Mouse (Mus musculus) C2C12 (cell line): ENCODE measurements around the gene Pcnt. TPM values are rescaled to one million over a fixed set of nuclear protein-coding genes. Genes with fewer than 3 reads are reported as not detected.

Experiments
- H3K27me3 ChIP-seq: one replicate; pipeline ENCODE4 v1.6.1; 2011; ENCODE audit not compliant: control insufficient read depth, insufficient read depth, insufficient read length
- H3K36me3 ChIP-seq: one replicate; pipeline ENCODE4 v1.6.1; 2011; ENCODE audit not compliant: control insufficient read depth, insufficient read depth
- H3K4me3 ChIP-seq: one replicate; pipeline ENCODE4 v1.5.1; 2011; ENCODE audit warnings: mild to moderate bottlenecking, control low read depth; ENCODE audit not compliant: poor library complexity, insufficient read depth, severe bottlenecking
- H3K79me2 ChIP-seq: one replicate; pipeline ENCODE4 v1.6.1; 2011; ENCODE audit not compliant: control insufficient read depth, insufficient read depth
- H3K79me3 ChIP-seq: one replicate; pipeline ENCODE4 v1.6.1; 2011; ENCODE audit warnings: low read depth, control low read depth
- H3ac ChIP-seq: one replicate; pipeline ENCODE3; 2011; ENCODE audit warnings: low read depth; ENCODE audit not compliant: control insufficient read depth, insufficient read length
- CEBPB ChIP-seq: IDR thresholded peaks from one replicate; pipeline ENCODE4 v1.6.1; 2011; ENCODE audit warnings: low read depth, mild to moderate bottlenecking, control low read depth, moderate library complexity
- CTCF ChIP-seq: IDR thresholded peaks from one replicate; pipeline ENCODE4 v1.5.1; 2011; ENCODE audit not compliant: control insufficient read depth, insufficient read depth, insufficient read length
- FOSL1 ChIP-seq: IDR thresholded peaks from one replicate; pipeline ENCODE4 v1.8.0; 2011; ENCODE audit warnings: mild to moderate bottlenecking, low read length; ENCODE audit not compliant: poor library complexity, insufficient read depth, severe bottlenecking
- MAX ChIP-seq: IDR thresholded peaks from one replicate; pipeline ENCODE4 v1.6.1; 2011; ENCODE audit warnings: mild to moderate bottlenecking, control low read depth
- MYOD1 ChIP-seq: IDR thresholded peaks from one replicate; pipeline ENCODE4 v1.6.1; 2011; ENCODE audit warnings: low read depth; ENCODE audit not compliant: control insufficient read depth, insufficient read length
- MYOG ChIP-seq: IDR thresholded peaks from one replicate; pipeline ENCODE4 v1.6.1; 2011; ENCODE audit not compliant: control insufficient read depth, insufficient read length; ENCODE audit errors: extremely low read depth
- USF1 ChIP-seq: IDR thresholded peaks from one replicate; pipeline ENCODE4 v1.6.1; 2011; ENCODE audit warnings: low read depth, mild to moderate bottlenecking, control low read depth, moderate library complexity
- polyA plus RNA-seq: library from polyadenylated mRNA; unstranded; fragments of >200 nt; fragmentation: generic; extraction: Trizol; gene quantifications from one replicate; pipeline ENCODE4 v1.2.1, GENCODE M21; 2012; ENCODE audit warnings: missing spikeins

Gene Pcnt
- polyA plus RNA-seq, 1 experiment: 15.5 TPM

DNA sequence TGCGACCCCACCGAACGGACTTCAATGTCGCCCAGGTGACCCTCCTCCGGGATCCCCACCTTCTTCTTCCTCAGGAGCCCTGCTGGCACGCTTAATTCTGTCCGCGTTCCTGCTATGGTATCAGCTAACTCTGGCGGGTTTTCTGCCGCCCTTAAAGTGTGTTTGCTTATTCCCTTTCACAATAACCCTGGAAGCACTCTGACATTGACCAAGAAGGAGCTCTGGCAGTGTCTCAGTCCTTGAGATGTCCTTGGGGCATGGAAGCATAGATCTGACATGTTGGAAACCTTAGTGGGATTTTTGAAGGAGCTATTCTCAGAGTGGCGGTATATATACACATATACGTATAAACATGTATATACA lies 97.1 kb downstream of the Pcnt start:
- H3K27me3 ChIP-seq: no peaks in the 10 kb centered on the region
- H3K4me3 ChIP-seq: peak overlapping the region; percentile 72
- H3K79me2 ChIP-seq: peaks cover 44% of the 10 kb centered on the region
- H3K79me3 ChIP-seq: peaks cover 24% of the 10 kb centered on the region
- peaks cover 7% of the 10 kb centered on the region for H3K36me3 ChIP-seq
- TF ChIP-seq MAX (no peak), MYOD1 (no peak), CEBPB (no peak), MYOG (no peak), CTCF (no peak), FOSL1 (no peak), USF1 (no peak)
- H3ac ChIP-seq: peak overlapping the region; percentile 74

DNA sequence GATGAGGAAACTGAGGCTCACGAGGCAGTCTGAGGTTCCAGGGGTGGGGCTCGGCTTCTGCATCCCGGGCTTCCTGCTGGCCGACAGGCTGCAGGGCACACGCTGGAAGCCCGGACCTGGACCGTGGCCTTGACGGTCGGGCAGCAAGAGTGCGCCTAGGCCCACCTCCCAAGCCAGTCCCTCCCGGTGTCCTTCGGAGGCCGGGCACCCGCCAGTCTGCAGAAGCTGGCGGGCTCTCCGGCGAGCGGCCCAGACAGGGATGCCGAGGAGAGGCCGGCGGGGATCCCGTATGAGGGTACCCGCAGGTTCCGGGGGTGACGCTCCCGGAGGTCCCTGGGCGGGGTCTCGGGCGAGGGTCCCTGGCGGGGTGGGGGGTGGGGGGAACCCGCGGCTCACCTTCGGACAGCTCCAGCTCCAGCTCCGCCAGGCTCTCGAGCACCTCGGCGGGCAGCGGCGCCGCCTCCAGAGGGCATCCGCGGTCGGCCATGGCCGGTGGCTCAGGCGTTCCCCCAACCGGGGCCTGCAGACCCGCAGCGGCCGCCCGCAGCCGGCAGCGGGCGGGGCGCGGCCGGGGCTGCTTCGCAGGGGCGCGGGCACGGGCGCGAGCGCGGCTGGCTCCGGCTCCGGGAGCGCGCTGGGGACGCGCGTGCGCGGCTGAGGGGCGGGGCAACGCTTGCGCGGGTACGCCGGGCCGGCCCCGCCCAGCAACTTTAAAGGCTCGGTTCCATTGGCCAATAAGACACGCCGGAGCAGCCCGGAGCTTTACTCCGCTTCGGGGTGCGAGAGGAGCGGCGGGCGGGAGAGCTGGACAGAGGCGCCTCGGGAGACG lies 97.7 kb downstream of the Pcnt start, which contains the start of gene Dip2a:
Gene Dip2a (minus strand): TSS at position 581 of the 829 bp plus-strand sequence.
- peak; percentile 1 for TF ChIP-seq CTCF
- no peak for TF ChIP-seq MYOG
- no peak for TF ChIP-seq FOSL1
- TF ChIP-seq MAX: no peak
- Histone ChIP-seq H3K36me3 (peaks cover 5% of the 10 kb centered on the region), H3ac (peak within 1 kb of the TSS; percentile 95), H3K79me2 (peaks cover 50% of the 10 kb centered on the region), H3K79me3 (peaks cover 24% of the 10 kb centered on the region), H3K4me3 (peak within 1 kb of the TSS; percentile 72), H3K27me3 (no peaks in the 10 kb centered on the region)

DNA sequence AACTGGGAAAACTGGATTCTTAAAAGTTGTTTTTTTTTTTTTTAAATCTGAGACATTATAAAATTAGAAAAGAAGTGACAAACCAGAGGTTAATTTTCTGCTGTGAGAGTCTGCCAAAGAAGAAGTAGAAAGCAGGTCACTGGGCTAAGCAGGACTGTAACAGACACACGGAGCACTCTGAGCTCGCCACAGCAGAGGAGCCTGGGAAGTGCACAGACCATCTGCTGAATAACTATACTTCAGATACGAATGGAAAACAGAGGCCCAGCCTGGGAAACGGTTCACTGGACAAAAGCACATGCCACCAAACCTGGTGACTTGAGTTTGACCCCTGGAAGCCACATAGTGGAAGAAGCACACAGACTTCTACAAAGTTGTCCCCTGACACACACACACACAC lies 108.2 kb downstream of the Pcnt start:
- Histone ChIP-seq H3K79me2 (peaks cover 75% of the 10 kb centered on the region), H3K36me3 (no peaks in the 10 kb centered on the region), H3ac (no peak overlapping the region), H3K27me3 (no peaks in the 10 kb centered on the region), H3K79me3 (peaks cover 14% of the 10 kb centered on the region), H3K4me3 (no peak overlapping the region)
- TF ChIP-seq MYOD1: no peak

DNA sequence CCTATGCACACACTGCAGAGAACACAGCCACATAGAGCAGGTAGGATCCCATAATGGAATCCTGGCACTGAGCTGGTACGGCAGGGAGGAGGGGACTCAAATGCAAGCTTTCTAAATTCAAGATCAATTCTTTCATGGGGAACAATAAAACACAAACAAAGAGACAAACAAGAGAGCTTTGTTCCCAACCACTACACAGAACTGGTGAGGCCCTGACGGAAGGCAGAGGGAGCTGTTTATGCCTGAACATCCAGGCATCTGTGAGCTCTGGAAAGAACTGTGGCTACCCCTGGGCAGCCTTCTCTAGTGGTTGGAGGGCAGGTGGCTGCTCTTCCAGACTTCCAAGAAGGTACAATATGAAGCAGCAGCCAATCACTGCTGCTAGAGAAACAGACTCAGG lies 110.5 kb downstream of the Pcnt start:
- TF ChIP-seq USF1: no peak
- TF ChIP-seq FOSL1: no peak
- TF ChIP-seq MAX: no peak
- TF ChIP-seq MYOG: no peak
- no peak for TF ChIP-seq CTCF
- TF ChIP-seq MYOD1: no peak
- no peak for TF ChIP-seq CEBPB
- Histone ChIP-seq H3ac (no peak overlapping the region), H3K27me3 (no peaks in the 10 kb centered on the region), H3K79me2 (peaks cover 70% of the 10 kb centered on the region), H3K4me3 (no peak overlapping the region), H3K79me3 (peaks cover 13% of the 10 kb centered on the region), H3K36me3 (no peaks in the 10 kb centered on the region)

DNA sequence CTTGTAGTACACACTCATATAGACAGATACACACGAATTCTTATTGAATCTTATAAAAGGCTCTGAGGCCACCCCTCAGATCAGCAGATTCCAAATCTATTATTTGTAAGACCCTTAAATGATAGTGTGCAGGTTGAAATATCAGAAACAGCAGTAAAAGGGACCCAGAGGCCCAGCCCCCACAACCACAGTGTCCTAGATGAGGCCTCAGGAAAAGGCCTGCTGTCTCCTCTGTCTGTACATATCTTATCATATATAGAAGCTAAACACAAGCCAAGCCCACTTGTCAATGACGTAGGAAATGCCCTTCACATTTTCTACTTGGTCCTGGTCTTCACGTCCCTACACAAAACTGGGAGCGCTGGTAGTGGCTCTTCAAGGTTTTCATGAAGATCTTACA lies 113.5 kb downstream of the Pcnt start:
- no peaks in the 10 kb centered on the region for H3K36me3 ChIP-seq
- H3K79me3 ChIP-seq: peaks cover 12% of the 10 kb centered on the region
- TF ChIP-seq MYOG (no peak), CEBPB (no peak), USF1 (no peak), MAX (no peak), FOSL1 (no peak), CTCF (no peak), MYOD1 (no peak)
- H3ac ChIP-seq: no peak overlapping the region
- H3K27me3 ChIP-seq: no peaks in the 10 kb centered on the region
- H3K4me3 ChIP-seq: no peak overlapping the region
- H3K79me2 ChIP-seq: peaks cover 44% of the 10 kb centered on the region

DNA sequence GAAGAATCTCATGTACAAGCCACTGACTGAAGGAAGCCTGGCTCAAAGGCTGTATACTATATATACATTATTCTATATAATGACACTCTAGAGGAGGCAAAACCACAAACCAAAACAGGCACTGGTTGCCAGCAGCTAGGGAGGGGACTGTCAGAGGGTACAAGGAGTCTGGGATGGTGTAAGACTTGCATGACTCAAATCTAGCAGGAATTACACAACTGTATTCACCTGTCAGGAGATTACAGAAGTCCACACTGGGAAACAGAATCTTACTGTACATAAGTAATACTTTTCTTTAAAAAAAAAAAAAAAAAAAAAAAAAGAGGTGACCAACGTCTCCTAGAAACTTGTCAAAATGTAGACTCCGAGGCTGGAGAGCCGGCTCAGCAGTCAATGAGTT lies 114.0 kb downstream of the Pcnt start:
- no peak overlapping the region for H3ac ChIP-seq
- no peak overlapping the region for H3K4me3 ChIP-seq
- H3K79me2 ChIP-seq: peaks cover 39% of the 10 kb centered on the region
- TF ChIP-seq MYOG: no peak
- TF ChIP-seq CTCF: no peak
- no peak for TF ChIP-seq USF1
- peak; percentile 46 for TF ChIP-seq CEBPB
- no peak for TF ChIP-seq FOSL1
- TF ChIP-seq MYOD1: no peak
- no peaks in the 10 kb centered on the region for H3K36me3 ChIP-seq
- H3K27me3 ChIP-seq: no peaks in the 10 kb centered on the region
- peaks cover 10% of the 10 kb centered on the region for H3K79me3 ChIP-seq
